Mouse (Mus musculus) embryonic facial prominence, embryonic 10.5 days (tissue): ENCODE data around the gene Tex35. TPM values are rescaled to one million over a fixed set of nuclear protein-coding genes. Genes with fewer than 3 reads are reported as not detected.
A peak's percentile ranks its signal among the peaks of the same experiment; 100 is the strongest.

ENCODE experiments used
- DNase-seq: peaks from one replicate; pipeline ENCODE4 v3.0.0-alpha.2; 2017; ENCODE audit warnings: low spot score
- H3K27ac ChIP-seq: fragments of 300-500 bp; sonication (generic); replicated peaks from 2 replicates; pipeline ENCODE4 v1.5.1; 2016; ENCODE audit warnings: mild to moderate bottlenecking
- H3K27me3 ChIP-seq: fragments of 300-500 bp; sonication (generic); replicated peaks from 2 replicates; pipeline ENCODE4 v1.6.1; 2016; ENCODE audit warnings: low read depth, mild to moderate bottlenecking; ENCODE audit not compliant: poor library complexity, severe bottlenecking
- H3K36me3 ChIP-seq: fragments of 300-500 bp; sonication (generic); replicated peaks from 2 replicates; pipeline ENCODE4 v1.6.1; 2016; ENCODE audit warnings: mild to moderate bottlenecking, moderate library complexity
- H3K4me1 ChIP-seq: fragments of 300-500 bp; sonication (generic); 2 replicates; pipeline ENCODE4 v1.6.1; 2016
- H3K4me3 ChIP-seq: fragments of 300-500 bp; sonication (generic); 2 replicates; pipeline ENCODE4 v1.5.1; 2016; ENCODE audit warnings: mild to moderate bottlenecking, moderate library complexity
- H3K9me3 ChIP-seq: fragments of 300-500 bp; sonication (generic); 2 replicates; pipeline ENCODE4 v1.6.1; 2016; ENCODE audit warnings: mild to moderate bottlenecking
- WGBS: fragments of 180-500 bp; shearing (Covaris S2); methylation state at CpG from one replicate; pipeline ENCODE4 v1.1.7; 2016; 5-methylcytosine and 5-hydroxymethylcytosine counted together
- polyA plus RNA-seq: library from polyadenylated mRNA; unstranded; fragments of >200 nt; fragmentation: Nextera tagmentation; extraction: Ambion mirVana; gene quantifications from 2 replicates; pipeline ENCODE4 v1.2.1, GENCODE M21; 2016

Tex35 gene
- polyA plus RNA-seq, 1 experiment from 2014 or later, result not detected

DNA sequence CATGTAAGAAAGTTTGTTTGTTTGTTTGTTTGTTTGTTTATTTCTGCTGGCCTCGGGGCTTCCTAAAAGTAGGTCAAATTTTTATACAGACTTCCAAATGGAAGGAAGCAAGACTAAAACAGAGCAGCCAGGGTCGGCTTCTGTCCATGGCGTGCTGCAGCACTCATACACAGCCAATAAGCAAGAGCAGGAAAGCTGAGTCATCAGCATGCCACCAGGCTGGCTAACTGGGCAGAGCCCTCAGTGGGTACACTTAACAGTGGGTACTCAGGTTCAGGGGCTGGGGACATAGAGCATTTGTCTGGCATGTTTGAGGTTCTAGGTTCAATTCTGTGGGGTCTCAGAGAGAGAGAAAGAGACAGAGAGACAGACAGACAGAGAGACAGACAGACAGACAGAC lies 47.3 kb downstream of the Tex35 start:
- Histone ChIP-seq H3K27me3 (no peaks in the 10 kb centered on the region), H3K4me1 (peaks cover 18% of the 10 kb centered on the region), H3K4me3 (no peak overlapping the region), H3K27ac (no peak overlapping the region), H3K36me3 (no peaks in the 10 kb centered on the region), H3K9me3 (no peaks in the 10 kb centered on the region)
- DNase-seq, result no peak
- 86% methylated on average over 3 of the region's 3 CpGs for WGBS

DNA sequence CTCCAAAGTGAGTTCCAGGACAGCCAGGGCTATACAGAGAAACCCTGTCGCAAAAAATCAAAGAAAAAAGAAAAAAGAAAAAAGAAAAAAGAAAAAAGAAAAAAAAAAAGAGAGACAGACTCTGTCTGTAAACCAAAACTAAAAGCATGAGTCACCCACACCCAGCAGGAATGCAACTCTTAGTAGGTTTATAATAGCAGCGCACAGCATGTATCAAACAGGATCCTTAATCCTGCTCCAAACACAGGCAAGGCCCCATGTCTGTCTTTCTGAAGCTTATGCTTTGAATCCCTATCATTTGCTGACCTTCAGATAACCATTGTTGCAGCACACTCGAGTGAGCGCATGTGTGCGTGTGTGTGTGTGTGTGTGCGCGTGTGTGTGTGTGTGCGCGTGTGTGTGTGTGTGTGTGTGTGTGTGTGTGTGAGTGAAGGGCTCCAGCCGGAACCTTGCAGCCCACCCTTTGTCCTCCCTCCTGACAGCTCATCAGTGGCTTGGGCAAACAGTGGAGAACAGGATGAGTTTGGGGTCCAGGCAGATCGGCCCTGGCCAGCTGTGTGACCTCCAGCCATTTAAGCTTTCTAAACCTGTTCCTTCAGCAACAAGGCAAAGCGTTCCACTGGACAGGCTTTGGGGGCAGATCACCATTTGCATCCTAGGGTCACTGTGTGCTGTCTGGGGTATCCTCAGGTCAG lies 47.9 kb downstream of the Tex35 start:
- H3K4me3 ChIP-seq, result no peak overlapping the region
- H3K27ac ChIP-seq, result no peak overlapping the region
- no peaks in the 10 kb centered on the region for H3K27me3 ChIP-seq
- peaks cover 22% of the 10 kb centered on the region for H3K4me1 ChIP-seq
- H3K9me3 ChIP-seq, result no peaks in the 10 kb centered on the region
- H3K36me3 ChIP-seq, result no peaks in the 10 kb centered on the region
- no peak for DNase-seq
- WGBS, result 82% methylated on average over 12 of the region's 12 CpGs

DNA sequence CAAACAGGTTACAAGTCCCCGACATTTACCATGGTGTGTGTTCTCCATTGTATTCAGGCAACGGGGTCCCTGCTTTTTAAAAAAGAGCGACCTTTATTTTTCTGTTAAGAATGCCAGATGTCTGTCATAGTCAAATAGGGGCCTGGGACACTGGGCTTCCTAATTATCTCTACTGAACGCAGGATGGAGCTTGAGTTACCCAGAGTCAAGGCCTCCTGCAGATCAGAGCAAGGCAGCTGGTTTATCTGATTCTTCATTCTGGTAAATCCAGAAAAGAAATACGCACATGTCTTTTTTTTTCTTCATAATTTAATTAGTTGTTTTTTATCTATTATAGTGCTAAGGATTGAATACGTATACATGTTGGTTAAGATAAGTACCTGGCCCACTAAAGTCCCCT lies 52.6 kb downstream of the Tex35 start:
- Histone ChIP-seq H3K36me3 (no peaks in the 10 kb centered on the region), H3K4me3 (no peak overlapping the region), H3K27me3 (no peaks in the 10 kb centered on the region), H3K9me3 (no peaks in the 10 kb centered on the region), H3K4me1 (peaks cover 28% of the 10 kb centered on the region), H3K27ac (no peak overlapping the region)
- no peak for DNase-seq
- 61% methylated on average over 6 of the region's 6 CpGs for WGBS

DNA sequence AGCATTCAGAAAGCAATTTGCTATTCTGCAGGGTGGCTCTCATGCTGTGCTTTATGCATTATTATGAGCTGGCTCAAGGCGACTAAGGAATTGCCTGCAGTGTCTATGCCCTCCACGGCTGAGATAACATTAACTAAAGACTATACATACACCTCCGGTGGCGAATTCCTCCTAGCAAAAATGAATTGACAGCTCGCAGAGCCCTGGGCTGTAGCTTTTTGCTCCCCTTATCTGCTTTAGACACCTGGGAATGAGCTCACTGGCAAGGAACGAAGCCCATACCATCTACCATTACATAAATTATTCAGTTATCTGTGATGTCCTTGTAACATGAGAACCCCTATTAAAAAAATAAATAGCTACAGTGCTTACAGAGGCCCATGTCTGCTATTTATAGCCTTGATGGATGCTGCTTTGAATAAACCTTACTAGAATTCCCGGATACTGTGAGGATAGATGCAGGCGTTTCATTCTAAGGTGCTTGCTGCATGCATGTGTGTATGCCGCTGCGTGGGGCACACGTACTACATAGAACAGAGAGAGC lies 53.1 kb downstream of the Tex35 start:
- Histone ChIP-seq H3K27ac (no peak overlapping the region), H3K4me3 (no peak overlapping the region), H3K27me3 (no peaks in the 10 kb centered on the region), H3K9me3 (no peaks in the 10 kb centered on the region), H3K4me1 (peaks cover 26% of the 10 kb centered on the region), H3K36me3 (no peaks in the 10 kb centered on the region)
- no peak for DNase-seq
- 63% methylated on average over 11 of the region's 11 CpGs for WGBS

DNA sequence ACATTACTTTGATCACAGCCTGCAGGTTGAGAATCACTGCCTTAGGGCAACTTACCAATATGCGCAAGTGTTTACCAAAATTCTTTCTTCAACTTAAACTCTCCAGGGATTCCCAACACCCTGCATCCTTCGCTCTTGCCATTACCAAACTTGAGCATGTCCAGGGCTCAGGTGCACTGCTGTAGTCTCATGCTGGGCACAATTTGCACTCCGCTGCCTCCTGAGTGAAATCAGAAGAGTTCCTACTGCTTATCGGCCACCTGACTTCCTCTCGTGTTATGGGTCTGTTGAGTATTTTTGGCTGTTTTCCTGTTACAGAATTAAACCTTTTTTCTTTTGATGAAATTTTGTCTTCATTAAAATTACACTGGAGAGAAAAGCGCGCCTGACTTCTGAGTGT lies 53.8 kb downstream of the Tex35 start:
- H3K36me3 ChIP-seq, result no peaks in the 10 kb centered on the region
- WGBS, result 86% methylated on average over 7 of the region's 7 CpGs

DNA sequence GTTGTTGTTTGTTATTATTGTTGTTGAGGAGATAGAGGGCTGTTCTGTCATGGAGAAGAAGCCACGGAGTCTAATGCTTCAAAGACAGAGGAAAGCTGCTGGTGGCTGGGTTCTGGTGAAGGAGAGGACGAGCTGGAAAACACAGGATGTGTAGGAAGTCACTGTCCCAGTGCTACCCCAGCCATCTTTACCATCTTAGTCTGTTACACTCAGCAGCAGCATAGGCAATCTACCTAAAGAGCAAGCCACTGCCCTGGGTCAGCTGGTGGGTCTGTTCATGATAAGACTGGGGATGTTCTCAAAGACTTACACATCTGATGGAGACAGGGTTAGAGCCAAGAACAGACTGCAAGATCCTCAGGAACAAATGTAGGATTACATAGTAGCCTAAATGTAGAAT lies 58.6 kb downstream of the Tex35 start:
- H3K4me3 ChIP-seq, result no peak overlapping the region
- no peaks in the 10 kb centered on the region for H3K36me3 ChIP-seq
- H3K4me1 ChIP-seq, result peaks cover 35% of the 10 kb centered on the region
- H3K27me3 ChIP-seq, result 0 out of 2 replicates have a peak, but pooled peaks cover 13% of the 10 kb centered on the region
- WGBS, result 81% methylated on average over 2 of the region's 2 CpGs
- no peak for DNase-seq
- no peaks in the 10 kb centered on the region for H3K9me3 ChIP-seq
- H3K27ac ChIP-seq, result peak overlapping the region; percentile 82; the same call in 1 of the 2 replicates

More for the DNA sequence above, 53.8 kb downstream of the Tex35 start:
- Histone ChIP-seq H3K4me3 (no peak overlapping the region), H3K27me3 (no peaks in the 10 kb centered on the region), H3K4me1 (peaks cover 27% of the 10 kb centered on the region), H3K27ac (no peak overlapping the region), H3K9me3 (no peaks in the 10 kb centered on the region)
- DNase-seq, result no peak

Other genes with a start within 250 kb of the Tex35 start
- 84.0 and 90.1 TPM in 2 replicates for gene Ralgps2, start 169.1 kb downstream of the Tex35 start, polyA plus RNA-seq